Comparison of ENCODE assay signal across 8 mouse cellular contexts in the genomic region with DNA sequence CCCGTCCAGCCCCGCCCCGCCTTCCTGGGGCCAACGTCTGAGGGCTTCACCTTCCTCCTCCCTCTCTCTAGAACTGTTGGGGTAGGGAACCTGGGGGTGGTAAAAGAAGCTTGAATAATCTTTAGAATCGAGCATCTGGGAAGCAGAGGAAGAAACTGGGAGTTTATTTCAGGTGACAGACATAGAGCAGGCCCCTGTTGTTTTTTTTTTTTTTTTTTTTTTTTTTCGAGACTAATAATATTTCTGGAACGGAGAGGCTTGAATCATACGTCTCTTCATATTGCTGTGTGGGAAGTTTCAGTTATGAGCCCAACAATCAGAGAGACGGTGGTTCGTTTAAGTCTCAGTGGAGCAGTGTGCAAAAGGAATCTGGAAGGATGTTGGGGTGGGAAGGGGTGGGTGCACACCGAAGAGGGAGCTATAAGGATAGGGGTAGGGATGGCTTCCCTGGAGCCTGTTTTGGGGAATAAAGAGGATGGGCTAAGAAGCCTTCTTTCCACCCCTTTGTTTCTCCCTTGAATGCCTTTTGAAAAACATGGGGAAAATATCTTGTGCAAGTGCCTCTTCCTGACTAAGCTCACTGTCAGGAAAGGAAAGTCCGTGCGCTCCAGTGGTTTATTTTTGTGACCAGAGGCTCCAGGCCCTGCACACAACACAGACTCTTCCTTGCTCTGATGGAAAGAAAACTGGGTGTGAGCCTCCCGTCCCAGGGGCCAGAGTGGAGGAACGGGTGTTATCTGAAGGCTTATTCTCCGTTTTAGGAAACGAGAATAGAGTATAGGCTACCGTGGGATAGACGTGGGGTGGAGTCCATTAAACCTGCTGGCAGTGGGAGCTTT. TPM values are rescaled to one million over a fixed set of nuclear protein-coding genes. Genes with fewer than 3 reads are reported as not detected.
A peak's percentile ranks its signal among the peaks of the same experiment; 100 is the strongest.
DNase-seq lines count a peak whose midpoint lies in the region; ATAC-seq lines count a peak whose summit lies in the region.

No protein-coding gene starts in this region.

- peak overlapping the region; percentile 72 for H3K27ac ChIP-seq in kidney, embryonic 16.5 days (ENCODE audit: low read length)
- H3K27ac ChIP-seq in forebrain, embryonic 10.5 days, result peak overlapping the region; percentile 83
- peak overlapping the region; percentile 66 for H3K27ac ChIP-seq in hindbrain, embryonic 13.5 days
- H3K27ac ChIP-seq in midbrain, embryonic 13.5 days, result peak overlapping the region; percentile 44

- H3K36me3 ChIP-seq in kidney, embryonic 16.5 days (ENCODE audit: insufficient read depth, low read length), result no peaks in the 10 kb centered on the region
- no peaks in the 10 kb centered on the region for H3K36me3 ChIP-seq in forebrain, embryonic 10.5 days (replicated peaks)
- H3K36me3 ChIP-seq in hindbrain, embryonic 13.5 days, result no peaks in the 10 kb centered on the region
- H3K36me3 ChIP-seq in midbrain, embryonic 13.5 days, result no peaks in the 10 kb centered on the region

- DNase-seq in kidney, postnatal 25 days, result no peak
- DNase-seq in forebrain, embryonic 10.5 days (ENCODE audit: extremely low spot score, low spot score), result no peak
- DNase-seq in adrenal gland, postnatal 4 days (ENCODE audit: low spot score in 2 of 2), result no peak
- no peak for DNase-seq in Muller cell, postnatal 12 days (ENCODE audit: inconsistent ontology term)
- DNase-seq in natural killer cell, adult 2 months (ENCODE audit: low spot score in 2 of 2), result no peak

- H3K4me1 ChIP-seq in kidney, embryonic 16.5 days (ENCODE audit: insufficient read depth, low read length), result peaks cover 3% of the 10 kb centered on the region; the same call in 1 of the 2 replicates
- peaks cover 90% of the 10 kb centered on the region for H3K4me1 ChIP-seq in forebrain, embryonic 10.5 days
- H3K4me1 ChIP-seq in hindbrain, embryonic 13.5 days (replicated peaks), result peaks cover 57% of the 10 kb centered on the region
- H3K4me1 ChIP-seq in midbrain, embryonic 13.5 days (replicated peaks), result peaks cover 73% of the 10 kb centered on the region

- no peaks in the 10 kb centered on the region for H3K9me3 ChIP-seq in kidney, embryonic 16.5 days (ENCODE audit: low read length)
- H3K9me3 ChIP-seq in forebrain, embryonic 10.5 days, result no peaks in the 10 kb centered on the region
- H3K9me3 ChIP-seq in hindbrain, embryonic 13.5 days, result no peaks in the 10 kb centered on the region
- no peaks in the 10 kb centered on the region for H3K9me3 ChIP-seq in midbrain, embryonic 13.5 days

- peak overlapping the region; percentile 40; the same call in 1 of the 2 replicates for H3K9ac ChIP-seq in kidney, embryonic 16.5 days (replicated peaks; ENCODE audit: low read length)
- H3K9ac ChIP-seq in hindbrain, embryonic 13.5 days, result peak overlapping the region; percentile 24; the same call in 1 of the 2 replicates
- no peak overlapping the region for H3K9ac ChIP-seq in midbrain, embryonic 13.5 days (replicated peaks)

- H3K4me2 ChIP-seq in kidney, embryonic 16.5 days (replicated peaks; ENCODE audit: low read depth, low read length), result peak overlapping the region; percentile 27; the same call in 1 of the 2 replicates
- H3K4me2 ChIP-seq in hindbrain, embryonic 13.5 days, result peak overlapping the region; percentile 31; the same call in 1 of the 2 replicates
- H3K4me2 ChIP-seq in midbrain, embryonic 13.5 days (replicated peaks), result peak overlapping the region; percentile 32

- no peaks in the 10 kb centered on the region for H3K27me3 ChIP-seq in kidney, embryonic 16.5 days (ENCODE audit: insufficient read depth, low read length)
- peaks cover 62% of the 10 kb centered on the region for H3K27me3 ChIP-seq in forebrain, embryonic 10.5 days (ENCODE audit: poor library complexity, severe bottlenecking)
- 0 out of 2 replicates have a peak, but pooled peaks cover 4% of the 10 kb centered on the region for H3K27me3 ChIP-seq in hindbrain, embryonic 13.5 days
- H3K27me3 ChIP-seq in midbrain, embryonic 13.5 days, result peaks cover 7% of the 10 kb centered on the region; the same call in 1 of the 2 replicates

- ATAC-seq in kidney, embryonic 16.5 days (ENCODE audit: low FRiP score, low TSS enrichment), result no peak
- no peak for ATAC-seq in hindbrain, embryonic 13.5 days (ENCODE audit: low FRiP score)
- no peak for ATAC-seq in midbrain, embryonic 13.5 days

- WGBS in kidney, embryonic 16.5 days, result 45% methylated on average over 19 of the region's 19 CpGs
- 17% methylated on average over 19 of the region's 19 CpGs for WGBS in forebrain, embryonic 10.5 days
- WGBS in hindbrain, embryonic 13.5 days, result 23% methylated on average over 19 of the region's 19 CpGs
- WGBS in midbrain, embryonic 13.5 days, result 11% methylated on average over 19 of the region's 19 CpGs

- H3K4me3 ChIP-seq in kidney, embryonic 16.5 days (ENCODE audit: low read length), result no peak overlapping the region
- H3K4me3 ChIP-seq in forebrain, embryonic 10.5 days, result peak overlapping the region; percentile 18
- H3K4me3 ChIP-seq in hindbrain, embryonic 13.5 days, result no peak overlapping the region
- no peak overlapping the region for H3K4me3 ChIP-seq in midbrain, embryonic 13.5 days (replicated peaks)

RNA-seq across cellular contexts. Expression of a gene that starts 14.4 kb away (rescaled TPM):
- polyA plus RNA-seq in kidney, embryonic 16.5 days (2015; fragmentation: Nextera tagmentation; extraction: Ambion mirVana), result 28.7 TPM in 2 replicates
- 5.5 and 6.7 TPM in 2 replicates for polyA plus RNA-seq in forebrain, embryonic 10.5 days (2016; fragmentation: Nextera tagmentation; extraction: Ambion mirVana)
- polyA plus RNA-seq in hindbrain, embryonic 13.5 days (2015; fragmentation: Nextera tagmentation; extraction: Ambion mirVana), result 6.8 and 8.8 TPM in 2 replicates
- 6.0 and 7.4 TPM in 2 replicates for polyA plus RNA-seq in midbrain, embryonic 13.5 days (2015; fragmentation: Nextera tagmentation; extraction: Ambion mirVana)
- total RNA-seq in adrenal gland, postnatal 4 days (2021), result 10 to 100 TPM; 49.0 to 49.2 TPM

RNA-seq across cellular contexts. Expression of a gene that starts 31.5 kb away (rescaled TPM):
- polyA plus RNA-seq in kidney, embryonic 16.5 days (2015; fragmentation: Nextera tagmentation; extraction: Ambion mirVana), result 6.9 and 8.0 TPM in 2 replicates
- polyA plus RNA-seq in forebrain, embryonic 10.5 days (2016; fragmentation: Nextera tagmentation; extraction: Ambion mirVana), result 9.5 and 10.2 TPM in 2 replicates
- 45.1 and 47.0 TPM in 2 replicates for polyA plus RNA-seq in hindbrain, embryonic 13.5 days (2015; fragmentation: Nextera tagmentation; extraction: Ambion mirVana)
- 49.2 and 50.4 TPM in 2 replicates for polyA plus RNA-seq in midbrain, embryonic 13.5 days (2015; fragmentation: Nextera tagmentation; extraction: Ambion mirVana)
- 10 to 100 TPM; 12.2 to 13.6 TPM for total RNA-seq in adrenal gland, postnatal 4 days (2021)
